Mouse (Mus musculus) testis, adult 2 months (tissue): ENCODE results near the gene Dram1.

Source experiments
- CTCF ChIP-seq: fragments of 200-500 bp; IDR thresholded peaks from 2 replicates; pipeline ENCODE4 v1.5.1; 2012; ENCODE audit warnings: low read depth, mild to moderate bottlenecking, inconsistent platforms, low read length, moderate library complexity; ENCODE audit not compliant: control insufficient read depth, insufficient read depth, insufficient replicate concordance
- POLR2A ChIP-seq: fragments of 200-500 bp; IDR thresholded peaks from 2 replicates; pipeline ENCODE4 v1.6.1; 2012; ENCODE audit warnings: low read depth, mild to moderate bottlenecking, inconsistent platforms, low read length, moderate library complexity; ENCODE audit not compliant: control insufficient read depth

- TF ChIP-seq CTCF, result no peak
- no peak for TF ChIP-seq POLR2A
Measured at GRCm38 (mm10) chr10:88345899-88346401, 32.9 kb downstream of the Dram1 start.
